Mouse (Mus musculus): ENCODE data around the gene Mfsd6l.

- TF ChIP-seq CTCF (IDR thresholded peaks at IDR 0.05) (no peak), EP300 (IDR thresholded peaks at IDR 0.05) (no peak)
These were observed 24.6 kb downstream of the Mfsd6l start for GRCm38 (mm10) chr11:68580566-68580965.
